Mouse (Mus musculus) lung, adult 2 months (tissue): ENCODE measurements at regions not wholly inside any gene's neighbourhood (a gene's known extent, or its start where the extent isn't known, plus 50 kb on each side); places are given as distances from the start of the nearest gene placed in this dataset.

Experiments
- CTCF ChIP-seq: fragments of 200-500 bp; IDR thresholded peaks from 2 replicates; pipeline ENCODE4 v1.5.1; 2011; ENCODE audit warnings: mild to moderate bottlenecking, low read length, control low read depth; ENCODE audit not compliant: insufficient read depth
- POLR2A ChIP-seq: fragments of 200-500 bp; IDR thresholded peaks from 2 replicates; pipeline ENCODE4 v1.6.1; 2011; ENCODE audit warnings: low read depth, mild to moderate bottlenecking, control low read depth, low read length, borderline replicate concordance; ENCODE audit errors: extremely low read depth

DNA sequence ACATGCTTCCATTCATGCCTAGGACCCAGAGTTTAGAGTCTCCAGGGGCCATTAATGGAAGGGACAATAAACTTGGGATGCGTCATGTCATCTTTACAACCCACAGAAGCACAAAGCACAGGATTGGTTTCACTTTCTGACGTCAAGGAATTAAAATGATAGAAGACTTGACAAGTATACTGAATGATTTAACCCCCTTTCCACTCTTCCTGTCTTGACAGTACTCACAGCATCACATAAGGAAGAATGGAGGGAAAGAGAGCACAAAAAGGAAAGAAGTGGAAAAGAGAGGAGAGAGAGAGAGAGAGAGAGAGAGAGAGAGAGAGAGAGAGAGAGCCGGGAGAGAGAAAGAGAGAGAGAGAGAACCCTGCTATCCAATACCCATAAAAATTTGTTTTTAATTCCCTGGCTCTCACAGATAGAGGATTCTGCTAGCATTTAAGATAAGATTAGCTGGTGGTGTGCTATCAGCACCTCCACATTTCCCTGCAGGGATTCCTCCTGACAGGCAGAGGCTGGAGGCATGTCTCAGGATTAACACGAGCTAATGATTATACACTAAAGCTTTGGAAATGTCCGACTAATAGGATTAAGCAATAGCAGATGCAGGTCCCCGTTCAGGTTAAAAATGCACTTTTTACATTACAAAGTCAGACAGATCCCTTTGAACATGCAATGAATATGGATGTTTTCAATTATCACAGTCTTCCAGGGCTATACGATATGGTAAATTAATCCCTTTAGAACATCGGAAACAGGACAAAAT lies 210.2 kb downstream of the Olfr1505 start:
- TF ChIP-seq POLR2A (no peak), CTCF (no peak)
